ENCODE assay signal across 26 mouse cellular contexts in genomic region chr10:30132243-30132642, GRCm38 (mm10).
"Had no signal": no experiment of that assay in that cellular context is flagged by ENCODE, and none has a peak within 500 bp of the region (broad histone marks: within the 10 kb centered on the region; RNA-seq: fewer than 3 reads in every experiment).

No protein-coding gene starts in this region.

- H3K4me3 ChIP-seq: gastrocnemius, adult 2 months; heart, embryonic 10.5 days; heart, embryonic 12.5 days; hindbrain, embryonic 10.5 days; hindbrain, embryonic 12.5 days; intestine, embryonic 15.5 days; layer of hippocampus, adult 2 months; limb, embryonic 13.5 days; limb, embryonic 15.5 days had no signal

- ATAC-seq: hindbrain, embryonic 16.5 days; inflammation-experienced regulatory T-cells, adult 6 months; intestine, embryonic 15.5 days; intestine, postnatal 0 days had no signal

- H3K27ac ChIP-seq: gastrocnemius, adult 2 months; heart, embryonic 10.5 days; hindbrain, embryonic 10.5 days; hindbrain, embryonic 12.5 days; hindbrain, embryonic 14.5 days; intestine, embryonic 15.5 days; layer of hippocampus, adult 2 months; limb, embryonic 13.5 days; limb, embryonic 15.5 days; liver, embryonic 14.5 days had no signal

- H3K36me3 ChIP-seq: heart, embryonic 10.5 days; heart, embryonic 12.5 days; hindbrain, embryonic 10.5 days; hindbrain, embryonic 12.5 days; intestine, embryonic 15.5 days; limb, embryonic 13.5 days; limb, embryonic 15.5 days had no signal

- H3K27me3 ChIP-seq: heart, embryonic 12.5 days; hindbrain, embryonic 12.5 days; intestine, embryonic 15.5 days; limb, embryonic 13.5 days; limb, embryonic 15.5 days had no signal

- H3K4me2 ChIP-seq: heart, embryonic 12.5 days; hindbrain, embryonic 12.5 days; hindbrain, embryonic 14.5 days; intestine, embryonic 15.5 days; limb, embryonic 13.5 days; limb, embryonic 15.5 days had no signal

- DNase-seq: gastrocnemius, adult 2 months; gastrocnemius, postnatal 10 days; gastrocnemius, postnatal 25 days; heart, adult 18-20 months; heart, postnatal 10 days; heart, postnatal 4 days; kidney, adult 18-20 months; kidney, adult 8-10 months; kidney, postnatal 10 days; kidney, postnatal 25 days; kidney, postnatal 4 days; layer of hippocampus, postnatal 36 days; left cerebral cortex, postnatal 4 days had no signal

- H3K9ac ChIP-seq: heart, embryonic 12.5 days; hindbrain, embryonic 12.5 days; hindbrain, embryonic 14.5 days; intestine, embryonic 15.5 days; limb, embryonic 13.5 days; limb, embryonic 15.5 days; liver, embryonic 14.5 days had no signal

- H3K9me3 ChIP-seq: heart, embryonic 10.5 days; heart, embryonic 12.5 days; hindbrain, embryonic 10.5 days; hindbrain, embryonic 12.5 days; intestine, embryonic 15.5 days; limb, embryonic 13.5 days; limb, embryonic 15.5 days had no signal

- H3K4me1 ChIP-seq: heart, embryonic 10.5 days; heart, embryonic 12.5 days; hindbrain, embryonic 10.5 days; hindbrain, embryonic 12.5 days; intestine, embryonic 15.5 days; limb, embryonic 13.5 days; limb, embryonic 15.5 days had no signal
